Mouse (Mus musculus): ENCODE results near the gene Cobll1.

The Cobll1 gene

DNA sequence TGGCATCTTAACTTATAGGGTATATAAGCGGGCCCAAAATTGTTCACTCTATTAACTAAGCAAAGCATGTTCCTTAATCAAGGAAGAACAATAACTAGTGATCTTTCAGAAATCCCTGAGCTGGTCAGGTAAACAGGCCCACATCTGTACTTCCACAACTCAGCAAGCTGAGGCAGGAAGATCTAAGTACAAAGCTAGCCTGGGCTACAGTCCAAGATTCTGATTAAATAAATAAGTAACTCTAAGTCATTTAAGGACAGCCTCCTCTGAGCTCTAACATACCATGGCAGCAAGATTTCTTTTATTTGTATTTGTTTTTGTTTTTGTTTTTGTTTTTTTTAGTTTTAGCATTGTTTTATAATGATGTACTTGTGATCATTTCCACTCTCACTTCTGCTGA, 42.2 kb downstream of the Cobll1 start:
- no peak for DNase-seq (ENCODE audit: low read depth)

DNA sequence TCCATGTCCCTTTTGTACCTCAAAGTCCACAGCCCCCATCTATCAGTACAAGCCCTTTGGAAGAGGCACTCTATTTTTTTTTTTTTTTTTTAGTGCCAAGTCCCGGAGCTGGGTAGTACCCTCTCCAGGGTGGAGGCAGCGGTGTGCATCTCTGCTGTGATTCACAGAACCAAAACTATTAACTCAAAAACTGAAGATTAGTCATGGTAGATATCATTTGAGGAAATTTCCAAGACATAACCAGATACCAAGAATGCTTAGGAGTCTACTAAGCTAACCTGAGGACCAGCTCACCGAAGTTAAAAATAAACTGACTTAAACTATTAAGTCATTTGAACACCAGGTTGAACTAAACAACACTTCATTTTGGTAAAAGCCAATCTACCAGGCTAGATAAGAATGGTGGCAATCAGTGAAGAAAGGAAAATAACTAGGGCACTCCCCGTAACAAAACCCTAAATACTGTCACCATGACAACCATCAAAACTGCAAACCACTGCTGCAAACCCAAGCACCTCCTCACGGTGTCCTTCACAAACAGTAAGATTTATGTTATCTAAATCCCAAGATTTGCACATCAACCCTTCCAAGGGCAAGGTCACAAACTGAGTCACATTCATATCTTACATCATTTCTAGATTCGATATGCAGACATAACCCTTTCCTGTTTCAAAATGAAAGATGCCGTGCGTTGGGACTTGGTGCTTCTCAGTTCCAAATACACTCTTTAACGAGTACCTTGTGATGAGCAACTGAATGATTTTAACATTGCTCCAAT, 43.8 kb downstream of the Cobll1 start:
- DNase-seq (ENCODE audit: low read depth), result peak; percentile 27

DNA sequence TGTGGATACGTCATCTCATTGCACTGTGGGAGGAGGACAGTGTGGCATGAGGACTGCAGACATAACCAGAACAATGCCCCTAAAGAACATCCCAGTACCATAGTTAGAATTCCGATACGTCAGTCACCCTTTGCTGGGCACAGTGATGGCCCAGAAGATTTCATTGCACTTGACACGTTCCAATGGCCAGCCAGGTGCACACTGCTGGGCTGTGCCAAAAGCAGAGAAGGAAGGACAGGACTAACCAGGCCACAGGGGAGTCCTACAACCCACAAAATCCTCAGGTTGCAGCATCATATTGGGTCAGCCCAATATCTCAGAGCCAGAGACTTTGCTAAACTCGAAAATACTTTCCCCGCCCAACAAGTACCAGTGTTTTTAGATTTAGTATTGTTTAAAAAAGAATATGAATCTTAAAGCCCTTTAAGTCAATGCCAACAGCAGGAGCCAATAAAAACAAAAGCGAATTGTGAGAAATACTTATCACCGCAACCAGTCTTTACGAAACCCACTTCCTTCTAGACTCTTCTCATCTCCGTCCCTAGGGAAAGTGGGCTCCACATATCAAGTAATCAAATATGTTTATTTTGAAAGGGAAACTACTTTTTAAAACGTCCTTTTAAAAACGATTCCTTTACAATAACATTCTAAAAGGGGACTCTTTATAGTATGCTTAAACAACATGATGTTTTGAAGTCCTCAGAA, 46.0 kb downstream of the Cobll1 start:
- peak; percentile 8 for DNase-seq (ENCODE audit: low read depth)

DNA sequence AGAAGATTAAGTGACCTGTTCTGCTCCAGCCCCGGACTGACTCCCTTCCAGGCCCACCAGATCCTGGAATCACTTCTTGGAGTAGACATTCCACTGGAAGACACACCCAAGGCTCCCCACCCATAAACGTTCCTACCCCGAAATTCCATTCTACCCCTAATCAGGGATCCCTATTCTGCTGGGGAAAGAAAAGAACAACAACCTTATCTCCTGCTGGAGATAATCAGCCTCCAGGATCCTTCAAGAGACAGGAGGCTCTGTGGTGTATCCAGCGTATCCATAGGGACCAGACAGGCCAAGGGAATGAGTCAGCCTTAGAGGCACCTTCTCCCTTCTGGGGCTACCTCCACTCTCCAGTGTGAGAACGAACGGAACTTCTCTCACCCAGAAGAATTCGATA, 47.8 kb downstream of the Cobll1 start:
- no peak for DNase-seq (ENCODE audit: low read depth)

DNA sequence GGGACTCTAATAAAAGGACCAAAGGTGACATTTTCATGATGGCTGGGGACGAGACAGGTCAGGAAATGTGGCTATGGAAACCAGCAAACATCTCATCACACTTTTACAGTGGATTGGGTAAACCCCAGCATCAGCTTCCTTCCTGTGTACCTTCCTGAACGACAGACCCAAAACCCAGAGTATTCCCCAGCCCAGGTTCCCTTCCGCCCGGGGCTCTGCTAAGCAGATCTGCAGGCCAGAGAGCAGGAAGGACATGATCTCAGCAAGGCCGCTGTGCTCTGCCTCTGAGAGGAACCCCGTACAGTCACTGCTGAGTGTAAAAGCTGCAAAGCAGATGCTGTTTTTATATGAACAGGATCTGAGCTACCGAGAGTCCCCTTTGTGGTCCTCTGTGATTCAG, 49.9 kb downstream of the Cobll1 start:
- peak; percentile 90 for DNase-seq (ENCODE audit: low read depth)

DNA sequence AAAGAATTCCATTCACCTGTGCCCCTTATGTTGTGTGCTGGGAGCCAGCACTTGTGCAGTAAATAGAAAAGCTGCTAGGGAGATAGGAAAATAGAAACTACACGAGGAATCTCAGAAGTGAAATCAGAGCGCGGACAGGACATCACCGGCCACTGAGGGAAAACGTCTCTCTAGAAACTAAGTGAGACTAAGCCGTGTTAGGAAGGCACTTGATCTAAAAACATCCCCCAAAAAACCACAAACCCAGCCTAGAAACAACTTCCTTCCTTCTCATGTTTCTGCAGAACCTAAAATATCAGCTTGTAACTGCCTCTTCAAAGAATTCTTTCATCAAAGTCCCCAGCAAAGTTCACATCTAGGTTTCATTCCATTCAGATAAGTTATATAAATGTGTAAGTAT, 50.6 kb downstream of the Cobll1 start:
- DNase-seq (ENCODE audit: low read depth), result peak; percentile 80

DNA sequence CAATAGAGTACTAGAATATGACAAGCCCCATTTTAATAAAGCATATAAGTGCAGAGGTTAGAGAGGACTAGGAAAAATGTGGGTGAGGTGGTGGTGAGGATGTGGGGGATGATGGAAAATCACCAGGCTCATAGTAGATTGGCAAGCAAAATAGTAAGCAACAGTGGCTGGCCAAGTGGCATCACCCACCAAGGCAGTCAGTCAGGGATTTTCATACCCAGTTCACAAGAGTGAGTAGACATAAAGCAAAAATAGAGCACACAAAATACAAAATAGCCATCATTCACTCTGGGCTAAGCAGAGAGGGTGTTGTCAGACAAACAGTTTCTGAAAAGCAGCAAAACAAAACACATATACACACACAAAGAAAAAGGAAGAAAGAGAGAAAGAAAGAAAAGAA, 51.6 kb downstream of the Cobll1 start:
- DNase-seq (ENCODE audit: low read depth), result no peak

DNA sequence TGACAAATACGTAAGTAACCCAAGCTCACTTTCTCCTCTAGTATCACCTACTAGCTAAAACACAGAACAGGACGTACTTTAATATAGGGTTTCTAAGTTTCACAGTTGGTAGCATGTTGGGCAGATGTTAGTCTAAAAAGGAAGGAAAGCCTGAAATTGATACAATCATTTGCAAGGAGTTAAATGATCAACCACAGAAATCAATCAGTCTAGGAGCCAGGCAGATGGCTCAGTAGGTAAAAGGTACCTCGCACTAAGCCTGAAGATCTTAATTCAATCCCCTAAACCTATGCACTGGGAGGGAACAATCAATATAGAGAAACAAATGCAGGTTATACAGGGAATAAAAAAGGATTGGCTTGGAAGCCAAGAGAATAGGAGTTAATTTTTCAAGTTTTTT, 52.0 kb downstream of the Cobll1 start:
- no peak for DNase-seq (ENCODE audit: low read depth)

DNA sequence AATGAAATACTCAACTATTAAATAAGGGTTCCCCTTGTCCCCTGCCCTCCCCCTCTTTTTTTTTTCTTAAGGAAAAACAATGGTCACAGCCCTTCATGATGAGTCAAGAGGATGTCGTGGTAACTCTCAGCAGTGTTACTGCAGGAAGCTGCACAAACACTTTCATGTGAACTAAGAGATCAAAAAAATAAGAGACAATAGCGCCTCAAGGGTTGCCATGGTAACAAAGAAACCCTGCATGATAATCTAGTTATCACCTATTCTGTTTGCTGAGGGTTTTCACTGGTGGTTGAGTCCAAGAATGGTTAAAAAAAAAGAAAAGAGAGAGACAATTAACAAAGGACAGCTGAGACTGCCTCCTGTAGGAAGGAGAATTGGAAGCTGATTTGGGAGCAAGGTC, 56.5 kb downstream of the Cobll1 start:
- peak; percentile 71 for DNase-seq (ENCODE audit: low read depth)

DNA sequence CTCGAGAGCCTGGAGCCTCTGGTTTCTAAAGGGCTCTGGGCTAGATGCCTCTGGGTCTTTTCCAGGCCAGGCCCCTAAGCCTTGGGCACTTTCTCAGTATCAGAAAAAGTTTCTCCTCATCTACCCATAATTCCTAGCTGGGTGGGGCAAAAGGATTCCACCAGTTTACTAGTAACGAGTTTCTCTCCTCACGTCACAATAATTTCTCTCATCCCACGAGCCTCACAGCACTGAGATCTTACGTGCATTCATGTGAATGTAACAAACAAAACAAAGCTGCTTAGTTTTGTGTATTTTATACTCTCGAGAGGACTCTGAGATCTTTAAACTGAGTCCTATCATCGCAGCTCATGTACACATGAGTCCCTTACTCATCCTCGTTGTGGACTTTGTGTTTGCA, 57.5 kb downstream of the Cobll1 start:
- DNase-seq (ENCODE audit: low read depth), result no peak

DNA sequence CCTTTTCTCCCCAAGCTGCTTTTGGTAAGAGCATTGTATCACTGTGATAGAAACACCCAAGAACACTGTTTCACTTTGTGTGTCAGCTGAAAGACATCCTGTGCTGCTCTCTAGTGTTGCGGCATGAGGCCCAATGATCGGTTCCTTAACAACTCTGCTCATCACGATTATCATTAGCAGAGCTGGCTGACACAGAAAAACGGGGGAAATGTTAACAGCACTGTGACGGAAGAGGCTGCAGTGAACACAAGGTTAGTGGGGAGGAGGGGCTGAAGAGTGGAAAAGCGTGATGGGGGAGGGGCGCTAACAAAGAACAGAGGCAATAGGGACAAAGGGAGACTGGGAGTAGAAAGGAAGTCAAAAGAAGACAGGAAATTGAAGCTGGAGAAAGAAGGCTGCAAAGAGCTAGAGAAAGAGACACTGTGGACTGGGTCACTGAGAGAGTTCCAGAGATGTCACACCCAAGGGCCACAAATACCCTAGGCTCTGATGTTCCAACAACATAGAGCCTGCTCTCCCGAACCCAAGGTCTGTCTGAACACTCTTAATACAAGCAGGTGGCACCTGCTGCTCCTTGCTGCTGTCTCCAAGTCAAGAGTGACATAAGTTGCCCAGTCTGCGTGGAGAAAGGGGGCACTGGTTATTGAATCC, 58.0 kb downstream of the Cobll1 start:
- DNase-seq (ENCODE audit: low read depth), result no peak

DNA sequence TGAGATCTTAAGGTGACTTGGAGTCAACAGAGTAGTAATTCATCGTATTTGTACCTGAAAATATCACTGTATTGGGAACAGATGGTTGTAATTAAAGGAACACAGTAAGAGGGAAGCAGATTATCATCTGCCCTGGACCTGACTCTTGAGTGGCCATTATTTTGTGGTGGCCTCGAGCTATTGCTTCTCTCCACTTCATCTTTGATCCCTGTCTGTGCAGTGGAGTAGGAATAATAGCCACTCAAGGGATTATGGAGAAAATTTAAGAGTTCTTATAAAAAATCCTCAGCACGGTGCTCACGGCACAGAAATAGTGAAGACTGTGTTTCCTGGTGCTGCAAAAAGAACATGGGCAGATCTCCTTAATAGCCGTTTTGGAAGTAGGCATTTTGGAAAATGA, 63.6 kb downstream of the Cobll1 start:
- DNase-seq (ENCODE audit: low read depth), result no peak

DNA sequence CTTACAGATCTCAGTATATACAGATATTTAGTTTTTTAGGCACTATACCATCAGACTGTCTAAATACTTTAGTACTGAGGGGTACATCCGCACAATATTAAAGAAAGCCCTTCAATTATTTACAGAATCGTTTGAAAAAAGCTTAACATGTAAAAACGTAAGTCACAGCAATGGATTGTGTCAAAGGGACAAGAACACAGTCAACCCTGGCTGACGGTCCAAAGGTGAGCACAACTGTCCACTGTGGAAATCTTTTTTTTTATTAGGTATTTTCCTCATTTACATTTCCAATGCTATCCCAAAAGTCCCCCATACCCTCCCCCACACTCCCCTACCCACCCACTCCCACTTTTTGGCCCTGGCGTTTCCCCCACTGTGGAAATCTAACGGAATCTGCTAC, 67.1 kb downstream of the Cobll1 start:
- no peak for DNase-seq (ENCODE audit: low read depth)

DNA sequence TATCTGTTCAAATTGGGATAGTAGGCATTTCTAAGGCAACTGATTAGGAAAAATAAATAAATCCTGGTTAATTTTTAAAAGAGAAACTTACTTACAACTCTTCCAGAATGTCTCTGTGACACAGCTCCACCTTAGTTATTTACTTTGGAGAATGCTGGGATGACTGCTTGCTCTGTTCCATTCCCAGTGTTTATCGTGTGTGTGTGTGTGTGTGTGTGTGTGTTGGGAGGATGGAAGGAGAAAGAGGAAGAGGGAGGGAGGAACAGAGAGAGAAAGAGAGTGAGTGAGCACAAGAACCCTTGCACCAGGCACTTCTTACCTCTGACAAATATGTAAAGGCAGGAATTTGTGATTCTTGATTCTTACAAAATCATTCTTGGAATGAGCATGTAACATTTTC, 67.7 kb downstream of the Cobll1 start:
- no peak for DNase-seq (ENCODE audit: low read depth)

DNA sequence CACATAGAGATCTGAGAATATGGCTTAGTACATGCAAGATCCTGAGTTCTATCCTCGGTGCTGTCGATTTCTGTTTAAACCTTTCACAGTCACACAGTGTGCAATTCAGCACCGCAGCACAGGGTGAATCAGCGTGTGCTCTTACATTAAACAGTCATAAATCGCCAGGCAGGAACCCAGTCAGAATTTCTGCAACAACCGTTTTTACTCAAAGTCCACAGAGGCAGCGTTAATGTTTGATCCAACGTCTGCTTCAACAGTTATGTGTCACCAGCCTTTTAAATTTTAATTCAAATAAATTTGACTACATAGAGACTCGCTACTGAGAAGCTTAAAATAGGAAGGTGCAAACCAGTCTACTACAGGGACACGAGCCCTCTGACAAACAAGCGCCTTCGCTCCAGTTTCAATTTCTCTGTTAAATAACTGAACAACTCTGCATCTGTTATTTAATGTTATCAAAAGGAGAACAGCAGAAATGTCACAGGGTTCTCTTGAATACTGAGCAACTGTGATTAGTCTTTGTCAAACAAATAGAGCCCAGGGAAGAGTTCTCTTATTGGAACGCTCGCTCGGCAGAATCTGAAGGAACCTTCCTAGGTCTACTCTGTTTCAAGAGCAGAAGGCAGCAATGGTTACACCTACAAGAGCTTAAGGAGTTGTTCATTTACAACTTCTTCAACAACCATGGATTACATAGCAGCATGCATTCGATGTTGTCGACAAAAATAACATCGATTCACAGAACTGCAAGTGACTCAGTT, 68.3 kb downstream of the Cobll1 start:
- no peak for DNase-seq (ENCODE audit: low read depth)

DNA sequence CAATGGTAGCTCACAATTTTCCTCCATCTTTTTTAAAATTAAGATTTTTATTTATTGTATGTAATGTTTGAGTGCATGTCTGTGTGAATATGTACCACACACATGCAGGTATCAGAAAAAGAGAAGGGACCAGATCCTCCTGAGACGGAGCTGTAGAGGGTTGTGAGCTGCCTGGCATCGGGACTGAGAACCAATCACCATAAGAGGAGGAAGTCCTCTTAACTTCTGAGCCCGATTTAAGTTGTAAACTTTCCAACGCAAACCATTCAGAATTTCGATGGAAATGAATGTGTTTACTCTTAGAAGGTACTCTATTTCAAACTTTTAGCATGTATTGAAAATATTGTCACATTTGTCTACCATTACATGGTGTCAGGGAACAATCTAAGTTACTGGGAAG, 68.9 kb downstream of the Cobll1 start:
- DNase-seq (ENCODE audit: low read depth), result no peak

DNA sequence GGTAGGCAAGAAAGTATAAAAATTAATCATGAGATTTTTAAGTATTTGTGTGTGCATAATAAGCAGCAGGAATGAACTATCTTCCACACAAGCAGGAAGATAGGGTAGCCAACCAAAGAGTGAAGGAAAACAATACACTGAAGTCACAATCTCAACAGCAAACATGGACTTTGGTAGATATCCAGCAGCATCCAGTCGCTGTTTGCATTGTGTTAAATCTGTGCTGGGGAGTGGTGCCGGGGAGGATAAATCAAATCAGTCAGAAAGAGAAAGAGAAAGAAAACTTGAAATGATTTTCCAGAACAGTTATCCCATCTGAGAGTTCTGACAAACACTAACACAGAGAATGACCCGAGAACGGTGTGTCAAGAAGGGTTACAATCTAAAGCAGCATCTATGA, 75.2 kb downstream of the Cobll1 start:
- no peak for DNase-seq (ENCODE audit: low read depth)

DNA sequence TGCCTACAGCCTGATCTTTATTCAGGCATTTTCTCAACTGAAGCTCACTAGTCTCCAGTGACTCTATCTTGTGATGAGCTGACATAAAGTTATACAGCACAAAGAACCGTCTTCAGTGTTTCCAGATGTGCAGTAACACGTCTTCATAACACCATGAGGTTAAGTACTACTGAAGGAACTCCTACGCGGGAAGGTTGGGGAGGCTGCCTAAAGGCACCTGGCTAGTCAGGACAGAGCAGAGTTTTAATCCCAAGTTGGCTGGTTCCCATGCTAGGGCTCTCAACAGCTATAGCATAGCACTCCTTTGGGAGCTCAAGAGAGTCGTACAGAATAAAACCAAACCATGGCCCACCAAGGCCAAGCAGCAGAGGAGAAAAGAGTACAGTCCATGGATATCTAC, 76.6 kb downstream of the Cobll1 start:
- no peak for DNase-seq (ENCODE audit: low read depth)

DNA sequence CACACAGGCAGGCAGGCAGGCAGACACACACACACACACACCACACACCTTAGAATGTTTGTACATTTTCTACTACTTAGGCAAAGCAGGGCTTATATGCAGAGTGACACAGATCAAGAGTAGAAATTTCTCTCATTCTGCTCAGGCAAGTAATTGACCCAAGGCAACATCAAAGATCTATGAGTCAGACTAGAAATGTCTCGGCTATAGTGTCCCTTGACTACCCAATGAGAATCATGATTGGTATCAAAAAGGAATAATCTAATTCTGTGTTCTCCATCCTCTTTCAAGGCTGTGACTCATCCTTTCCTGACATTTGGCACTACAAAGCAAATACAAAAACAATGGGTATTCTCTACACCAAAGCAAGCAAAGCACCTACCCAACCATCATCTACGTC, 77.5 kb downstream of the Cobll1 start:
- no peak for DNase-seq (ENCODE audit: low read depth)

DNA sequence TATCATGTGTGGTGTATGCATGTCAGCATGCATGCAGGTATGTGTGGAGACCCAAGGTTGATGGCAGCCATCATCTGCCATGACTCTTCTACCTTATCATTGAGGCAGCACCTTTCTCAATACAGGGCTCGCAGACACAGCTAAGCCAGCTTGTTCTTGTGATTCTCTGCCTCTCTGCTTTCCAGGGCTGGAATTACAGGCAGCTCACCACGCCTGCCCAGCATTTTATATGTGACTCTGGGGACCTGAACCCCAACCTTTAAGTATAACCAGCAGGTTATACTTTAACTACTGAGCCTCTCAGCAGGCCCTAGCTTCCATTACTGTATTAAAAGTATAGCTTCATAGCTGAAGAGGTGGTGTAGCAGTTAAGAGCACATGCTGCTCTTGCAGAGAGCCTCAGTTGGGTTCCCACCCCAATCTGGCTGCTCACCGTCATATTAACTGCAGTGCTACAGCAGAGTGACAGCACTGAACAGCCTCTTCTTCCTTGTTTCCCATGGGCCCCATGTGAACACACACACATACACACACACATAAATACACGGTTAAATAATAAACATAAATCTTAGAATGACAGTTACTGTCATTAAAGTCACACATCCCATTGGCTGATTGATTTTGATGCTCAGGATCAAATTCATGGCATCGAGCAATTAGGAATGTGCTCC, 81.1 kb downstream of the Cobll1 start:
- no peak for DNase-seq (ENCODE audit: low read depth)

DNA sequence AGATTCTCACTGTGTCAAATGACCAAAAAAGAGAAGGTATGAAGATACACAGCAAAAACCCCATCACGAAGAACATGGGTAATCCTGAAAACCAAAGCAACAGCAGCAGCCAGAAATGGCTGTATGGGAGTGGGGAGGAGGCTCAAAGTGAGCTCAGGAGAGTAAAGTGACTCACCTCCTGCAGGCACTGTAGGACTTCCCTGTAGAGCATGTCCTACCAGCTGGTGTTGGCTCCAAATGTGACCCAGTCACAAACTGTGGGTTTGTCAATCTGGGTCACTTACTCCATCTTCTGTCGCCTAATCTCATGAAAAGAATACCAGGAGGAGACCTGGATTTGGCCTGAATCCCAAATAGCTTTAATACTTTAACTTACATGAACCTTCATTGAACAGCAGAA, 81.9 kb downstream of the Cobll1 start:
- DNase-seq (ENCODE audit: low read depth), result peak; percentile 6

DNA sequence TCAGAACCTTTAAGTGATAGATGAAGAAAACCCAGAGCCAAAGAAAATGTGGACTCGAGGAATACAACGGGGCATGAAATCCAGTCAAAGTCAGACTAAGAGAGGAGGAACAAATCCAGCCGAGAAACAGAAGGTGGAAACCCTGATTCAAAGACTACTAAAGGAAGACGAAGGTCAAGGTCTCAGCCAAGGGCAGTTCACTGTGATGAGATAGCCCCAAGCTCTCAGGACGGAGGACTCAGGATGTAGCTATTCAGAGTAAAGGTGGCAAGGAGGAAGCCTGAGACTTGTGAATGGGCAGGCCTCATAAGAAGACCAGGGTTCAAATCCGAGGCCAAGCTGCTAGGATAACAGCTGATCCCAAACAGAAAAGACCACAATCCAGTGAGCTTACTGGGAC, 90.3 kb downstream of the Cobll1 start:
- no peak for DNase-seq (ENCODE audit: low read depth)
